ENCODE assay signal across 1 mouse cellular context in genomic region chr11:115765607-115766141, GRCm38 (mm10).
TF ChIP-seq lines count a peak whose summit lies in the region.

No protein-coding gene starts in this region.

TF ChIP-seq in CH12.LX, 34 proteins besides CTCF, POLR2A, EP300 and RAD21:
- TF ChIP-seq ZNF384 (IDR thresholded peaks at IDR 0.05; ENCODE audit: low read depth, low read length), result no peak
- no peak for TF ChIP-seq CHD1 (IDR thresholded peaks at IDR 0.05; ENCODE audit: low read depth, low read length)
- TF ChIP-seq TCF12 (IDR thresholded peaks at IDR 0.05; ENCODE audit: low read depth, low read length), result peak; percentile 37; the same call in 1 of the 2 replicates
- no peak for TF ChIP-seq MAX (IDR thresholded peaks at IDR 0.05; ENCODE audit: low read length)
- 0 out of 2 replicates have a peak, but pooled peaks have one; percentile 1 for TF ChIP-seq MXI1 (IDR thresholded peaks at IDR 0.05; ENCODE audit: low read depth, low read length)
